10 mouse cellular contexts compared by ENCODE assay signal in the genomic region with DNA sequence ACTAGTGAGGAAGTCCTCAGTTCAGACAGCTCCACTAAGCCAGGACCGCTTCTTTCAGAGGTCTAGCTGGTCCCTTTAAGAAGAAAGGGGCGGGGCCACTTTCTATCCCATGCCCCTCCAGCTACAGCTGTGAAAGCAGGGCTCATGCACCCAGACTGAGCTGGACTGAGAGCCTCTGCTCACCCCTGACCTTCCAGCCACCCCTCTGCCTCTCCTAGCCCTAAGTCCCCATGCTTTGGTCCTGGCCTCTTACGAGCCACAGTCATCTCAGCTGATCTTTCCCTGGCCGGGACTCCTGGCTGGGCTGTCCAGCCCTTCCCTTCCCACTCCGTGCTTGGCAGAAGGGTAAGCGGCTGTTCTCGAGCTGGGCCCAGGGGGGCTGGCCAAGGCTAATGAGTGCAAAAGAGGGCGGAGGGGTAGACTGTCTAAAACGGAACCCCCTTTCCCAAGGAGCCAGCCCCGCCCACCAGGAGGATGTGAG. TPM values are rescaled to one million over a fixed set of nuclear protein-coding genes. Genes with fewer than 3 reads are reported as not detected.
DNase-seq lines count a peak whose midpoint lies in the region; ATAC-seq and TF ChIP-seq lines count a peak whose summit lies in the region.
"Had no signal": no experiment of that assay in that cellular context is flagged by ENCODE, and none has a peak within 500 bp of the region (broad histone marks: within the 10 kb centered on the region; RNA-seq: fewer than 3 reads in every experiment).

No protein-coding gene starts in this region.

- peak overlapping the region; percentile 58 for H3K4me2 ChIP-seq in kidney, embryonic 15.5 days
- H3K4me2 ChIP-seq in hindbrain, embryonic 15.5 days: peak overlapping the region; percentile 45
- peak overlapping the region; percentile 44 for H3K4me2 ChIP-seq in midbrain, embryonic 13.5 days (replicated peaks)

- ATAC-seq in kidney, embryonic 15.5 days (replicated peaks; ENCODE audit: low FRiP score): peak; percentile 50; the same call in 1 of the 2 replicates
- peak; percentile 59; the same call in 1 of the 2 replicates for ATAC-seq in hindbrain, embryonic 15.5 days (ENCODE audit: low FRiP score, low read depth)
- peak; percentile 56; the same call in 1 of the 2 replicates for ATAC-seq in midbrain, embryonic 13.5 days

- H3K27me3 ChIP-seq in kidney, embryonic 15.5 days: 0 out of 2 replicates have a peak, but pooled peaks cover 3% of the 10 kb centered on the region
- no peaks in the 10 kb centered on the region for H3K27me3 ChIP-seq in hindbrain, embryonic 15.5 days
- peaks cover 8% of the 10 kb centered on the region for H3K27me3 ChIP-seq in midbrain, embryonic 13.5 days
- H3K27me3 ChIP-seq in thymus, adult 2 months (ENCODE audit: control insufficient read depth, insufficient read depth, low read length): no peaks in the 10 kb centered on the region
- H3K27me3 ChIP-seq in kidney, adult 2 months (replicated peaks; ENCODE audit: control insufficient read depth, insufficient read depth, low read length): no peaks in the 10 kb centered on the region

- H3K36me3 ChIP-seq in kidney, embryonic 15.5 days: no peaks in the 10 kb centered on the region
- no peaks in the 10 kb centered on the region for H3K36me3 ChIP-seq in hindbrain, embryonic 15.5 days
- no peaks in the 10 kb centered on the region for H3K36me3 ChIP-seq in midbrain, embryonic 13.5 days
- H3K36me3 ChIP-seq in thymus, adult 2 months (ENCODE audit: control insufficient read depth, insufficient read depth, low read length): no peaks in the 10 kb centered on the region
- H3K36me3 ChIP-seq in kidney, adult 2 months (ENCODE audit: control insufficient read depth, insufficient read depth, low read length): no peaks in the 10 kb centered on the region

- 17% methylated on average over 10 of the region's 10 CpGs for WGBS in kidney, embryonic 15.5 days
- 31% methylated on average over 10 of the region's 10 CpGs for WGBS in hindbrain, embryonic 15.5 days
- 16% methylated on average over 10 of the region's 10 CpGs for WGBS in midbrain, embryonic 13.5 days
- WGBS in thymus, adult 2 months: 41% methylated on average over 10 of the region's 10 CpGs
- 26% methylated on average over 10 of the region's 10 CpGs for WGBS in kidney, adult 2 months

- no peak for TF ChIP-seq CTCF in thymus, adult 2 months (IDR thresholded peaks at IDR 0.05; ENCODE audit: borderline replicate concordance, control insufficient read depth, extremely low read depth, insufficient read depth, low read length, poor library complexity)
- no peak for TF ChIP-seq CTCF in kidney, adult 2 months (conservative IDR thresholded peaks at IDR 0.05; ENCODE audit: insufficient read depth, insufficient read length, low read depth, low read length)

- peak overlapping the region; percentile 30 for H3K4me3 ChIP-seq in kidney, embryonic 15.5 days (replicated peaks)
- H3K4me3 ChIP-seq in hindbrain, embryonic 15.5 days: peak overlapping the region; percentile 18; the same call in 1 of the 2 replicates
- H3K4me3 ChIP-seq in midbrain, embryonic 13.5 days (replicated peaks): peak overlapping the region; percentile 21
- H3K4me3 ChIP-seq in thymus, adult 2 months (ENCODE audit: control insufficient read depth, insufficient read depth, low read length): no peak overlapping the region
- no peak overlapping the region for H3K4me3 ChIP-seq in kidney, adult 2 months (ENCODE audit: insufficient read depth, low read depth, low read length)

- intact Hi-C loops in gastrocnemius, postnatal 14 days (cut with DNase I; ENCODE audit: low total_unique reads): no loop called here

- no peak for DNase-seq in kidney, adult 8-10 months
- peak; percentile 79 for DNase-seq in gastrocnemius, postnatal 14 days
- no peak for DNase-seq in thymus, adult 2 months
- no peak for DNase-seq in right cerebral cortex, postnatal 36 days (ENCODE audit: low spot score in 2 of 2)
- DNase-seq in kidney, adult 2 months: no peak

- peak overlapping the region; percentile 26; the same call in 1 of the 2 replicates for H3K9ac ChIP-seq in kidney, embryonic 15.5 days
- H3K9ac ChIP-seq in hindbrain, embryonic 15.5 days: peak overlapping the region; percentile 31; the same call in 1 of the 2 replicates
- H3K9ac ChIP-seq in midbrain, embryonic 13.5 days (replicated peaks): no peak overlapping the region

- H3K9me3 ChIP-seq in kidney, embryonic 15.5 days (replicated peaks): no peaks in the 10 kb centered on the region
- H3K9me3 ChIP-seq in hindbrain, embryonic 15.5 days: no peaks in the 10 kb centered on the region
- H3K9me3 ChIP-seq in midbrain, embryonic 13.5 days: no peaks in the 10 kb centered on the region

- H3K27ac ChIP-seq in kidney, embryonic 15.5 days: no peak overlapping the region
- H3K27ac ChIP-seq in hindbrain, embryonic 15.5 days (replicated peaks): no peak overlapping the region
- no peak overlapping the region for H3K27ac ChIP-seq in midbrain, embryonic 13.5 days
- no peak overlapping the region for H3K27ac ChIP-seq in thymus, adult 2 months (ENCODE audit: control insufficient read depth, insufficient read depth, low read length)
- H3K27ac ChIP-seq in kidney, adult 2 months (ENCODE audit: insufficient read depth, low read depth, low read length): no peak overlapping the region

- TF ChIP-seq POLR2A in thymus, adult 2 months (IDR thresholded peaks at IDR 0.05; ENCODE audit: control insufficient read depth, extremely low read depth, insufficient read depth, low read length, poor library complexity): no peak
- TF ChIP-seq POLR2A in kidney, adult 2 months (IDR thresholded peaks at IDR 0.05; ENCODE audit: low read depth, low read length): no peak

- peaks cover 13% of the 10 kb centered on the region for H3K4me1 ChIP-seq in kidney, embryonic 15.5 days
- H3K4me1 ChIP-seq in hindbrain, embryonic 15.5 days (replicated peaks): peaks cover 10% of the 10 kb centered on the region; the same call in 1 of the 2 replicates
- H3K4me1 ChIP-seq in midbrain, embryonic 13.5 days (replicated peaks): peaks cover 14% of the 10 kb centered on the region
- H3K4me1 ChIP-seq in thymus, adult 2 months (replicated peaks; ENCODE audit: control insufficient read depth, insufficient read depth, low read length): no peaks in the 10 kb centered on the region
- H3K4me1 ChIP-seq in kidney, adult 2 months (ENCODE audit: control insufficient read depth, insufficient read depth, low read length): no peaks in the 10 kb centered on the region

RNA-seq across cellular contexts. Expression of gene Fgf18, which starts 47.1 kb away (rescaled TPM):
- polyA plus RNA-seq in kidney, embryonic 15.5 days (2015; fragmentation: Nextera tagmentation; extraction: Ambion mirVana): 2.5 and 4.3 TPM in 2 replicates
- 1 to 10 TPM; 1.9 to 5.6 TPM for total RNA-seq in gastrocnemius, postnatal 14 days (2021)
- polyA plus RNA-seq in hindbrain, embryonic 15.5 days (2015; fragmentation: Nextera tagmentation; extraction: Ambion mirVana): 7.1 and 7.4 TPM in 2 replicates
- polyA plus RNA-seq in midbrain, embryonic 13.5 days (2015; fragmentation: Nextera tagmentation; extraction: Ambion mirVana): 3.5 and 3.6 TPM in 2 replicates
- 0.15 and 0.23 TPM in 2 replicates for polyA plus RNA-seq in thymus, adult 2 months (2012; rRNA removed)
- polyA plus RNA-seq in kidney, adult 2 months (2012; rRNA removed): 0.50 and 0.52 TPM in 2 replicates
- total RNA-seq: common myeloid progenitor, adult 5-6 weeks; neutrophil, adult 5-6 weeks had no signal

Comparison
In these comparisons a context has a peak if more than half of its experiments do, and no peak if none do; other contexts are left out.
1. H3K4me3 ChIP-seq: peak in kidney, embryonic 15.5 days (single experiment), hindbrain, embryonic 15.5 days (single experiment) and midbrain, embryonic 13.5 days (single experiment); none in thymus, adult 2 months (single experiment) and kidney, adult 2 months (single experiment).
2. Peak in every context shown above with its lines, with median percentiles within 50 percentile points of each other: ATAC-seq and H3K4me2 ChIP-seq.